Mouse (Mus musculus) right cerebral cortex, postnatal 14 days (tissue): Measurements from ENCODE around the gene Spo11.

Source experiments
- DNase-seq: peaks from one replicate; pipeline ENCODE4 v3.0.0; 2022

Gene Spo11

GRCm38 (mm10) chr2:172977409-172978130 is at the start of gene Spo11:
Gene Spo11 (plus strand): TSS chr2:172977700.
- no peak for DNase-seq

DNA sequence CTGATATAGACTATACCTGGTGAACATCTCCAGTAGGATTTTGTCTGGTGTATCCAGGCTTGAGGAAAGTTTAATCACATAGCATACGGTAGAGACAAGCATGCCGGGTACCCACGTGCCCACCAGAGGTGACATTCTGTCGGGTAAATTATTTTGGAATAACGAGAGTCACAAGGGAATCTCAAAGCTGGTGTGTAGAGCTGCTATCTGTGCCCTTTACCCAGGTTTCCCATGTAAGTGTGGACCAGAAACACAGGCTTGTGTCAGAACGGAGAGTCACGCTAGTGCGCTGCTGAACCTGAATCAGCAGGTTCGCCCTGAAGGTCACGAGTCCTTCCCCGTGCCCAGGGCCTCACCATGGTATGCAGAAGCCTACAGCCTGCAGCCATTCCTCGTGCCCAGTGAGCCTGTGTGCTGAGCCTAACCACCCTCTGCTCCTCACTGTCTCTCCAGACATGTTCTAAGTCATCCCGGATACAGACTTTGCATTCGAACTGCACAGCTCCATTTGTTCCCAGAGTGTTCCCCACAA is 47.5 kb upstream of the Spo11 start:
- DNase-seq = no peak

GRCm38 (mm10) chr2:172931137-172931898 is 46.2 kb upstream of the Spo11 start:
- DNase-seq = no peak

GRCm38 (mm10) chr2:172933631-172934419 is 43.7 kb upstream of the Spo11 start:
- DNase-seq = peak; percentile 22

GRCm38 (mm10) chr2:172934420-172934788 is 43.1 kb upstream of the Spo11 start:
- no peak for DNase-seq

- DNase-seq = no peak
Observed at GRCm38 (mm10) chr2:172934891-172935740, 42.4 kb upstream of the Spo11 start.

- DNase-seq = no peak
Observed at GRCm38 (mm10) chr2:172935776-172936562, 41.5 kb upstream of the Spo11 start.

- DNase-seq = no peak
Observed at GRCm38 (mm10) chr2:172936844-172937243, 40.7 kb upstream of the Spo11 start.

DNA sequence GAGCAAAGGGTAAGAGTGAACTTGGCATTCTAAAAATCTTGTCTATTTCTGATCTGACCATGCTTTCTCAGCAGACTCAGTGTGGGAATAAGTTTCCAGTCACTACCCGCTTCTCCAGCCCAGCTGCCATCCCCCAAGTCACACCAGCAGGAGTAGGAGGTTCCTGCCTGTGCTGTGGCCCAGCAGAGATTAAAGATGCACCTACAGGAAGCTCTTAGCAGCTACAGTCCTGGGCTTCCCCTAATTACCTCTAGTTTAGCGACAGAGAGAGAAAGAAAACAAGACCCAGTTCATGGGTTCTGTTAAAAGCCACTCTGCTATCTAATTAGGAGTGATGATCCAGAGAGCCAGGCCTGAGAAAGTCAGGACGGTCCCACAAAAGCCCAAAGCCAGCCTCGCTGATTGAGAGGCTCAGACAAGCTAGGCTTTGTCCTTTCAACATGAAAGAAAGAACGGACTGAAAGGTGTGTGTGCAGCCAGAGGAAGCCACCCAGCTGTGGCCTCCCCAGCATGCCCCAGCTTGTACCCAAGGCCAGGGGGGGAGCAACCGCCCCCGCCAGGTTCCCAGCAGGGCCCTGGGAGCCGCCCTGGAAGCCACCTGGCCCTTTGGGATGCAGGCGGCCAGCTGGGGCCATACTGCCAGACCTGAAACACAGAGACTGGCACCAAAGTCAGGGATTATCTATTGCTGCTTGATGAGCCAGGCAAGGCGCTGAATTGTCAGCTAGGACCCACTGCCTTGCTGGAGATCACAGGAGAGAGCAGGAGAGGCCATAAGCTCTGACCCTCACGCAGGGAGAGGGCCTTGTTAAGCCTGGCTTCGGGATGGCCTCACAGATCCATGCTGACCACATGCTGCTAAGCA is 39.9 kb upstream of the Spo11 start:
- no peak for DNase-seq

DNA sequence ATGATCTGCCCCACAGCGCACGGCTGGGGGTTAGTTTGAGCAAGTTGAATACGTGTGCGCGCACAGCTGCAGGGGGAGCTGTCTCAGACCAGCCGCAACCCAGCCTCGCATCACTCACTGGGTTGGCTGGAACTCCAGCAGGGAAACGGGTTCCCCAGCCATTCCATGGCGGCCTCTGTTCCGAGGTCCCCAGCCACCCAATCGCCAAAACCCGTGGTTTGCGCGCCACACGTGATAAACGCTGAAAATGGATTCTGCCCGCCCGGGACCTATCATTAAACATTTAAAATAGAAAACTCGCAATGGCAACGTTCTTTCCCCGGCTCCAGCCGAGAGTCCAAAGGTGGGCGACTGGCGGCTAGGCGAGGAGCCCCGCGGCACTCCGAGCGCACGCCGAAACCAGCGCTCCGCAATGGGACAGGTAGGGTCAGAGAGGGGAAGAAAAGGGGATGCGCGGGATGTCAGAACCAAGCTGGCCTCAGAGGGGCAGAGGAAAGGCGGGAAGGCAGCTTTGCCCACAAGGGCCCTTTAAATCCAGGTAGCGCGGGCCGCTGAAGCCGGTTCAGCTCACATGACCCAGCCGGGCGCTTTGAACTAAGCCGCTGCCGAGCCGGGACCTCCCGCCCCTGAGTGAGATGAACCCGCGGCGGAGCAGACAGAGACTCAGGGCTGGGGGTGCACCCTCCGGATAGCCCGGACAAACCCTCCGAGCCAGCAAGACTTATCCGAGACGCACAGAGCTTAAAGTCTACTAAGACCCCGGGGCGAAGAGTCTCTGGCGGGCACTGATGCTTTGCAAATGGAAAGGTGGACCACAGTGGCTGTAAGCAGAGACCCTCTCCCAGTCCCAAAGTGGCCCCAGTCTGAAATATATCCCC is 38.5 kb upstream of the Spo11 start:
- no peak for DNase-seq

DNA sequence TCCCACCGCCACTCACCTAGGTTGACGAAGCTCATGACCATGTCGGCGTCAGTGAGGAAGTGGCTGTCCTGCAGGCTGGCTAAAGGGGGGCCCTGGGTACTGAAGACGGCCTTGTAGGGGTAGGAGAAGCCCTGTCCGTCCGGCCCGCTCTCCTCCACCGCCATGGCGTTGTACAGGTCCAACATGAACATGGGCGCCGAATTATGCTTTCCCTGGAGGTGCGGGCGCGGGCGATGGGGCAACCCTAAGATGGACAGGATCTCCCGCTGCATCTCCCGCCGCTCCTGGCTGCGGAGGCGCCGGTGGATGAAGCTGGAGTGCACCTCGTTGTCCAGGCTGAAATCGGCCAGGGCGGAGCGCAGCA is 37.9 kb upstream of the Spo11 start:
- DNase-seq = no peak

DNA sequence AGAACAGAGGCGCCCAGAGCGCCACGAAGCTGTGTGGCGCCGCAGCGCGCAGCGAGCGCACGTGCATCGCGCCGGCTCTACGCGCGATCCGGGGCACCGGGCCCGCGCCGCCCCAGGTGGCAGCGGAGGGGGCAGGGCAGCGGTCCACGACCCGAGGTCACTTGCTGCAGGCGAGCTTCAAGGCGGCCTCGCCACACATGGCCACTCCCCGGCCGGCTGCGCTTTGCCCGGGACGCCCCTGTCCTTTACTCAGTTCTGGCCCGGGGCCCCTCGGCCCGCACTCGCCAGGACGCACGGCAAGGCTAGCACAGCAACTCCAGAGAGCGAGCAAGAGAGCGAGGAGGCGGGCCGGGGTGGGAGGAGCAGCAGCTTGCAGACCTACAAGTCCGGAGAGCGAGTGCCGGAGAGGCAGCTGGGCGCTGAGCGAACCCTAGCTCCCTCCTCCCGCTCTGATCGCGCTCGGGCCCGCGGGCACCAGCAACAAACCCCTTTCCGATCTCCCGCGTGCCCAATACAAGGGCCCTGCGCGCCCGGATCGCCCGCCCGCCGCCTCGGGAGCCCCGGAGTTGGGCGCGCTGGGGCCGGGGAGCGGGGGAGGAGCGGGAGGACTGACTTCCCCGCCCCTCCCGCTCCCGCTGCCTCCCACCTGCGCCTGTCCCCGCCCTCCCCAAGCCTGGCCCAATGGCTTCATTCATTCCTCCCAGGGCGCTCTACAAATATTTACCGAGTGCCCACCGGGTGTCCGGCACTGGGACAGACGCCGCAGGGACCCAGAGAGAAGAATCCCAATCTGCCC is 37.3 kb upstream of the Spo11 start, which contains the start of gene Bmp7:
TSS of gene Bmp7 (minus strand) at position 319 of the 796 bp plus-strand sequence.
- DNase-seq = peak; percentile 54

DNA sequence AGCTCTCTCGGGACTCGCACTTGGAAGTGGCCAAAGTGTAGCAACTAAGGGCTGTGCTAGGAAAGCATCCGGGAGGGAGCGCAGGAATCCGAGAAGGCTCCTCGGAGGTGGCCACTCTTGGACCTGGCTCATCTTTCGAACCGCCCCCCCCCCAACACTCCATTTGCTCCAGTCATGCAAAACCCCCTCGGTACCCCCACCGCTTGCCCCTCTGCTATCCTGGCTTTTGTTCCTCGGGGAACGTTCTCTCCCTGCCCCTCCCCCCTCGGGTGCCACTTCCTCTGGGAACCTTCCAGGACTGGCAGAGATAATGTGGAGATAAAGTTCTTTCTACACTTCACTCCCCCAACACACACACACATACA is 36.7 kb upstream of the Spo11 start:
- no peak for DNase-seq

DNA sequence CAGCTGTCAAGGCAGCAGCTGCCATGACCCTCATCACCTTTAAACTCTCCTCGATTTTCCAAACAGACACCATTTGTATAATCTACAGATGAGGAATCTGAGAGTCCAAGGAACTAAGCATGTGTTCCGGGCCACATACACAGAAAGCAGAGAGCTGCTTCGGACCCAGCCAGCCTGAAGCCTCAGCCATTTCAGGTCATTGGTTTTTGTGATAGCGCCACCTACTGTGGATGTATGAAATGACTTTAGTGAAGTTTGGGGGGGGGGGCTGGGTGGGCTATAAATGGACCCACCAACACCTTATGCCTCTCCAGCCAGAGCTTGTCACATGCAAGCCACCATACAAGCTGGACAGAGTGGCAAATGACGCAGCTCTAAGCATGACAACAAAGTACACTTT is 28.4 kb upstream of the Spo11 start:
- no peak for DNase-seq

DNA sequence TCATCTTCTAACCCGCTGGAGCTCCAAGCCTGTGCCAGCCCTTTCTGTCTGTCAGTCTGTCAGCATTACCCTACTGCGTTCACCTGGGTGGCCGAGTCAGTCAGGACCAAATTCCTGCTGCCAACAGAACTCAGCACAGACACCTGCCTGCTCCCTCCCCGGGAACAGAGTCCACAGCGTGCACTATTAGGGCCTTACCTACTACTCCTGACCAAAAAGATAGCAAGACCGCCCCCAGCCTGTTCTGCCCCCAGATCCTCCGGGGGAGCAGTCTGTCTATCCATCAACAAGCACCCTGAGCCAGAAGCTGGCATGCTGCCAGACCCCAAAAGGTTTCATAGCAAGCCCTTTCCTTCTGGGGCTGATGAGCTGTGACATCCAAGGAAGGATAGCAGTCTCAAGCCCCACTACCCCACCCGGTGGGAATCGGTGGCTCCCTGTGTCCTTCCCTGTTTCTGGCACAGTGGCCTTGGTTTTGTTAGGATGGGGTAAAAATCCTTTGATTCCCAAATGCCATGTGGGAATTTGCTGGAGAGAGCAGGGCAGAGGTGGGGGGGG is 27.3 kb upstream of the Spo11 start:
- DNase-seq = no peak

- DNase-seq = no peak
Observed at GRCm38 (mm10) chr2:172950722-172951121, 26.8 kb upstream of the Spo11 start.

GRCm38 (mm10) chr2:172951976-172952375 is 25.5 kb upstream of the Spo11 start:
- DNase-seq = no peak

- DNase-seq = no peak
Observed at GRCm38 (mm10) chr2:172958579-172958978, 18.9 kb upstream of the Spo11 start.
